Mouse (Mus musculus) macrophage (primary cell): Measurements from ENCODE around the gene Lgsn. TPM values are rescaled to one million over a fixed set of nuclear protein-coding genes. Genes with fewer than 3 reads are reported as not detected.

Source experiments
- H3K27ac ChIP-seq: fragments of 350-480 bp; formaldehyde crosslinking; 2 replicates; pipeline ENCODE4 v1.9.0; 2021
- H3K36me3 ChIP-seq: fragments of 350-480 bp; formaldehyde crosslinking; 2 replicates; pipeline ENCODE4 v1.9.0; 2021; ENCODE audit errors: inconsistent target
- H3K4me3 ChIP-seq: fragments of 350-480 bp; formaldehyde crosslinking; 2 replicates; pipeline ENCODE4 v1.9.0; 2021; ENCODE audit errors: inconsistent target
- H3K79me2 ChIP-seq: fragments of 350-480 bp; formaldehyde crosslinking; 2 replicates; pipeline ENCODE4 v1.9.0; 2021; ENCODE audit errors: inconsistent target
- WGBS: methylation state at CpG from one replicate; pipeline ENCODE4 v1.1.7; 2026; ENCODE audit warnings: inconsistent platforms; ENCODE audit not compliant: missing documents; 5-methylcytosine and 5-hydroxymethylcytosine counted together
- polyA plus RNA-seq: library from polyadenylated mRNA; stranded (reverse); fragments of 250-400 nt; gene quantifications from 3 replicates; pipeline ENCODE4 v1.2.4, GENCODE M21; 2018; ENCODE audit warnings: inconsistent platforms

Gene Lgsn
- polyA plus RNA-seq, 1 experiment from 2014 or later = not detected

DNA sequence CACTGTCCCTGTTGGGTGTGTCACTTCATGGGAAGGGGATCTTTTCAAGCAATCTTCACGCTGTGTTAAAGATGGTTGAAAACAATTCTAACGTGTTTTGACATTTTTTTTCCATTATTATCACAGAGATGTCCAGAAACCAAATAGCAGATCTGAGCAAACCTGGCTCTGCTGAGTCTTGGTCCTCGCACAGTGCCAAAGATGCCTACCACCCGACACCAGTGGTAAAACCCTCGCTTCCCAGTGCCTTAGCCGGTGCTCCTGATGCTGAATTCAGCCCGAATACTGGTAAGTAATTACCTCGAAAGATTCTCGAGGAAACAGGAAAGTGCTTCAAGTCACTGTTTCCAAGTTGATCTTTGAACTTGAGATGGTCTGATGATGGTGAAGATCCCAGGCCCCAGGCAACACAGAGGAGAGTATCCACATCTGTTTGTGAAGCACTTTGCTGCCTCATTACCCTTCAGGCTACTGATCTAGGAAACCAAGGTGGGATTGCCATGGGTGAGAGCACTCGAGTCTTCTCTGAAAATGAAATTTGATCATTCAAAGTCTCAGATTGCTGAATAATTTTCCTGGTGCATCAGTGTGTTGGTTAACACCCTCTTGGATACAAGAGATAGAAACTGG lies 14.2 kb downstream of the Lgsn start:
- no peak overlapping the region for H3K27ac ChIP-seq
- WGBS = 88% methylated on average over 10 of the region's 10 CpGs
- H3K36me3 ChIP-seq = no peaks in the 10 kb centered on the region
- no peak overlapping the region for H3K4me3 ChIP-seq
- no peaks in the 10 kb centered on the region for H3K79me2 ChIP-seq

DNA sequence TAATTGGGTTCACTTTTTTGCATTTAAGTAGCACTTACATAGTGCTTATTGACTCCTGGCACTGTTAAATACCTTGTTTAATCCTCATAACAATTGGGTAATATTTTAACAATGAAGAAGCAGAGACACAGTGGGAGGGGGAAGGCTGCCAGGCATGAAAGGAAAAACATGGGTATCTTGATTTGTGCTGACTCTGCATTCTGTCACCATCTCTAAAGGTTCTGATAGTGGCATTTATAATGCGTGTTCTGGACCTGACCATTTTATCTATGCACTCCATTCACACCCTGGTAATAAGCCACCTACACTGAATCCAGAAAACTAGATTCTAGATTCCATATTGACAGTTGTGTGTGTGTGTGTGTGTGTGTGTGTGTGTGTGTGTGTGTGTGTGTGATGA lies 19.4 kb downstream of the Lgsn start:
- Histone ChIP-seq H3K36me3 (no peaks in the 10 kb centered on the region), H3K27ac (no peak overlapping the region), H3K4me3 (no peak overlapping the region), H3K79me2 (no peaks in the 10 kb centered on the region)
- WGBS = 73% methylated on average over 1 of the region's 1 CpGs

DNA sequence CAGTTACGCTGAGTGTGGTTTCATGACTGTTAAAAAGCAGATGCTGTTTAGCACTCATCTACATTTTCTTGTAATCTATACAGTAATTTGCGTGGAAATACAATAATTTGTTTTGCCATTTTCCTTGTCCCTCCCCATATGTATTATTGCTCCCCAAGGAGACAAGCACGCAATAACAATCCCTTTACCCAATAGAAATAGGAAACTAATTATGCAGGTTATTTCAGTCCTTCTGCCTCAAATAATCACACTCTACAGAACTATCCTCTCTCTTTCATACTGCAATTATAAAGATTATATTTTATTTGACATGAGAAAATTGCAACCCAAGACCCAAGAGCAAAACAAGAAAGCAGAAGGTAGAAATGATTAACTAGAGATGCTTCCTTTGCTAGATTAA lies 20.8 kb downstream of the Lgsn start:
- Histone ChIP-seq H3K4me3 (no peak overlapping the region), H3K36me3 (no peaks in the 10 kb centered on the region), H3K79me2 (no peaks in the 10 kb centered on the region), H3K27ac (no peak overlapping the region)
- 97% methylated on average over 3 of the region's 3 CpGs for WGBS

DNA sequence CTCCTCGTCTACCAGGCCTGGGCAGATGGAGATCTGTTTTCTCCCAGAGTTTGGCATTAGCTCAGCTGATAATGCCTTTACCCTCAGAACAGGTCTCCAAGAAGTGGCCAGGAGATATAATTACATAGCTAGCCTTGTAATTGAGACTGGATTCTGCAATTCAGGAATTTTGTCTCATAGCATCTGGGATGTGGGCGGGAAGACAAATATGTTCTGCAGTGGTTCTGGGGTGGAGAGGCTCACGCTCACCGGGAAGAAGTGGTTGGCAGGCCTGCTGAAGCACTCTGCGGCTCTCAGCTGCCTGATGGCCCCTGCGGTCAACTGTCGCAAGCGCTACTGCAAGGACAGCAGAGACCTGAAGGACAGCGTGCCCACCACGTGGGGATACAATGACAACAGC lies 27.6 kb downstream of the Lgsn start:
- no peak overlapping the region for H3K4me3 ChIP-seq
- no peak overlapping the region for H3K27ac ChIP-seq
- no peaks in the 10 kb centered on the region for H3K79me2 ChIP-seq
- H3K36me3 ChIP-seq = no peaks in the 10 kb centered on the region
- WGBS = 89% methylated on average over 10 of the region's 10 CpGs

DNA sequence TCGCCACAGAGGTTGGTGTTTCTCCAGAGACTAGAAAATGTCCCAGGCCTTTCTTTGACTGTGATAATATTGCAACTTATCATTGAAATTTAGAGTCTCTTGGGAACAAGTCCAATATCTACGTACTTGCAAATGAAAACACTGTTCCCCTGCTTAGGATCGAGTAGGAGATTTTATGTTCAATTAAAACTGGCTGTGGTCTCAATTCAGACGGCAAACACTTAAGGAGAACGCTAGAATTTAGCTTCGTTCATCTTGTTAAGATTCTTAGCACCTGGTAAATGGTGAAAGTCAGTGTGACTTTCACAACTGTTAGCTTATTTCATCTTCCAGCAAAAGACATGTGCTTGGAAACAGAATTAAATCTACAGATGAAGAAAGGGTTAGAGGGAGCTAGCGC lies 29.1 kb downstream of the Lgsn start:
- Histone ChIP-seq H3K4me3 (no peak overlapping the region), H3K79me2 (no peaks in the 10 kb centered on the region), H3K27ac (no peak overlapping the region), H3K36me3 (no peaks in the 10 kb centered on the region)
- WGBS = 91% methylated on average over 7 of the region's 7 CpGs

DNA sequence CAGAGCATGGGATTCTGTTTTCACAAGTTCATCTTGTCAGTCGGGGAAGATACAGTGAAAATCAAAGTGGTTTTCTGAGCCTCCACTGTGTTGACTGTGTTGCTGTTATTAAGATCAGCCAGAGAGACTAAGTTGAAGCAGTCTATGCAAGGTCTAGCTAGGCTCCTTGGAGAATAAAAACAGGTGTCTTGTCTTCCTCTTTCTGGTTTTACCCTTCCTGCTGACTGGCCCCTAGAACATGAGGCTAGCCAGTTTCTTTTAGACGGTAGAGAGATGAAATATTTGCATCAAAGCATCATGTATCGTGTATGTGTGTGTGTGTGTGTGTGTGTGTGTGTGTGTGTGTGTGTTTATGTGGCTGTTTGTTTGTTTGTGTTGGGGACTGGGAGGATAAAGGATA lies 29.6 kb downstream of the Lgsn start:
- WGBS = 53% methylated on average over 3 of the region's 3 CpGs
- H3K27ac ChIP-seq = no peak overlapping the region
- H3K79me2 ChIP-seq = no peaks in the 10 kb centered on the region
- H3K36me3 ChIP-seq = no peaks in the 10 kb centered on the region
- H3K4me3 ChIP-seq = no peak overlapping the region

DNA sequence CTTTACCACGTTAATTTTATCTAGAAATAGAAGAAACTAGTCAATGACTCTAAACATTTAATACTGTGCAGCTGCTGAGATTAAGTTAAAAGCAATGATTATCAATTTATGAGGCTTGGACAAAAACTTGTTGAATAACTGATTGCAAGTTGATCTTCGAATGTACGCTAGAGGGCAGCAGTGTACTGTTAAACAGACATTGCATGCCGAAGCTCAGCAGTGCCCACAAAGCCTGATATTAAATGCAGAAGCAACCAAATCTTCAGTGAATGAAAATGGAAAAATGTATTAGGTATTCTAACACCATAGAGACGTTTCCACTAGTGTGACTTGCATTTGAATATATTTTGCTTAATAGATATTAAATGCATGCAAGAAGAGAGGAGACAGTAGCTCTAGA lies 33.9 kb downstream of the Lgsn start:
- Histone ChIP-seq H3K79me2 (no peaks in the 10 kb centered on the region), H3K27ac (no peak overlapping the region), H3K4me3 (no peak overlapping the region), H3K36me3 (no peaks in the 10 kb centered on the region)
- 4% methylated on average over 5 of the region's 5 CpGs for WGBS

DNA sequence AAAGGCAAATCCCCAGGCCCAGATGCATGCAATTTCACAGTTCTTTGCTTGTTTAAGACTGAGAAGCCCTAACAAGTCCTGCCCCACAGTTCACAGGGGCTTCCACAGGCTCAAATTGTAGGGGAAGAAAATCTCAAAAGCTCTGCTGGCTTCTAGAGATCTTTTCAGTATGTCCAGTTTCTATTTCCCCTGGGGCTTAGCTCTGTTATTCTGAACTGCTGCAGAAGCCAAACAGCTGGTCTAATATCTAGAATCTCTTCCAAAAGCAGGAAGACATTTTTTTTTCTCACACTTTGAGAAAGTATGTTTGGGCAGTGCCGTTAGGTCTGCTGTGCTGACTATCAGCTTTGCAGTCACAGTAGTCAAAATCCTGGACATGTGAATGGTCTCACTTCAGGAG lies 38.6 kb downstream of the Lgsn start:
- Histone ChIP-seq H3K79me2 (no peaks in the 10 kb centered on the region), H3K4me3 (no peak overlapping the region), H3K27ac (no peak overlapping the region), H3K36me3 (no peaks in the 10 kb centered on the region)
- WGBS = 83% methylated on average over 1 of the region's 1 CpGs

DNA sequence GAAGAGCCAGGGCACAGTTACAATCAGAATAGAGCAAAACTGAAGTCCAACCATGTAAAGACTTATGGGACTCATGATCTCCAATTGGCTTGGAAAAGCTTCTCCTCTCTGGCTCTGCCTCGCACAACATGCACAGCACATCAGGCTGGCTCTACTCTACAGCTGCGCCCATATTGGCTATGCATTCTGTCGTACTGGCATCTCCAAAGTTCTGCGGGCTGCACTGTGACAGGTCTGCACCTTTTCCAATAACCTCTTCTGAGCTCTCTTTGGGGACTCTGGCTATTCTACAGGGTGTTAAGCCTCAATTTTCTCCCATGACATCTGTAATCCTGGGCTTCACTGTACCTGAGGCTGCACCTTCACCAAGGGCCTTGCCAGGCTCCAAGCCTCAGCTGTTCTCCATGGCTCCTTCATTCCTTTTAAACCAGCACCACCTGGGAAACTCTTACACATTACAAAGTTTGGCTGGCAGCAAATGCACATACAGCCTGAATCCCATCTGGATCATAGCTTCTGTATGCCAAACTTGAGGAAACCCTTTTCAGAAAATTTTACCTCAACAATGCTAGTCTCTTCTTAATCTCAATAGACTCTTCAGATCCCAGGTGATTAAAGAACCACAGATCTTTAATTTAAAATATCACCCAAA lies 44.5 kb downstream of the Lgsn start:
- no peak overlapping the region for H3K4me3 ChIP-seq
- H3K79me2 ChIP-seq = no peaks in the 10 kb centered on the region
- no peak overlapping the region for H3K27ac ChIP-seq
- 93% methylated on average over 4 of the region's 4 CpGs for WGBS
- H3K36me3 ChIP-seq = no peaks in the 10 kb centered on the region

DNA sequence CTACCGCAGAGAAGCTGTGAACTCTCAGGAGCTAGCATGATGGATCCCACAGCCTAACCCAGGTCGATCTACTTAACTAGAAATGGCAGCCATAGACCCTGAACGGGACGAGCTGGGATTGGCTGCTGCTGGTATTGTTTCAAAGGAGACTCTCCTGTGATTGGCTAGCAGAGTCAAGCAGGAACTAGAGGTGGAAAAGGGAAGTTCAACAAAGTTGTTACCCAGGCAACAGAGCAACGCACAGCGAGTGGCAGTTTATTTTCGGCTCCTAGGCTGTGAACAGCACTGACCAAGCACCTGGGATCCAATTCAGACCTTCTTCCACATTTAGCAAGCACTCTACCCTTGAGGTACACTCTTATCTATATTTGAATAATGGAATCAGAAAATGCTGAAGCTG lies 46.4 kb downstream of the Lgsn start, which contains the start of the genes 4931428L18Rik and Pih1d3:
4931428L18Rik (minus strand) TSS at position 121 of the 400 bp plus-strand sequence.
Pih1d3 (plus strand) TSS at position 275 of the 400 bp plus-strand sequence.
- Histone ChIP-seq H3K4me3 (no peak within 1 kb of the TSS), H3K27ac (no peak within 1 kb of the TSS), H3K79me2 (no peaks in the 10 kb centered on the region), H3K36me3 (no peaks in the 10 kb centered on the region)
- WGBS = 61% methylated on average over 7 of the region's 7 CpGs

DNA sequence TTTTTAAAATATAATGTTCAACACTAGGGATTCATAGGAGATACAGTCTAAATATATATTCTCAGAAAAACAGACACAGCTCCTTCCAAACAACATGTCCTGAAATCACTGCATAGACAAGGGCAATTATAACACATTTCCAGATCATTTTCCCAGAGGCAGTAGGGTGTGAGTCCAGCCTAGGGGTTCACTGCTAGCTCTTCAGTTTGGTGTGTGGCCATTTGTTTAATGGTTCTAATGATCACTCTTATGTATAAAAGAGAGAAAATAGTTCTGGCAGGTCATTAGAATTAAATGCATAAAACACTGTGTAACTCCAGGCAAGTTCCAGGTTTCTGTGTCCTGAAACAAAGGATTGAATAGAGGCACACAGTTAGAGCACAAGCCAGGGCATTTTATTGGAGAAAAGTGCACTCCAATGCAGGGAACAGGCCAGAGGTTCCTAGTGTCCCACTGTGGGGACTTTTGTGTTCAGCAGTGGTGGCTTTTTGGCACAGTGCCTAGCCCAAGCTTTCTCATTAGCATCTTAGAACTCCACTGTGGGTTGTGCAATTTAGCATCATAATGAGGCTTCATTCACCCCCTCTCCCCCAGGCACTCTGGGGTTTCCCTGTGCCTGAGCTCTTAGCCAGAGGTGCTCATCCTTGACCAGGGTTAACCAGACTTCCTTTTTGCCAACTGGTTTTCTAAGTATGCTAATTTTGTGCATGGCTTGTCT lies 57.3 kb downstream of the Lgsn start:
- Histone ChIP-seq H3K4me3 (no peak overlapping the region), H3K36me3 (no peaks in the 10 kb centered on the region), H3K79me2 (no peaks in the 10 kb centered on the region), H3K27ac (no peak overlapping the region)

Other genes with a start within 250 kb of the Lgsn start
- gene AC153137.1, start 198.4 kb upstream of the Lgsn start, polyA plus RNA-seq = not detected in 3 replicates
- gene 4931428L18Rik, start 46.3 kb downstream of the Lgsn start, polyA plus RNA-seq = not detected in 3 replicates
- gene Pih1d3, start 46.4 kb downstream of the Lgsn start, polyA plus RNA-seq = not detected in 3 replicates